Mouse (Mus musculus) kidney, adult 8-10 months (tissue): ENCODE results near the gene Gm20481.
"Not testable (repeated sequence)": the region's sequence is repeated elsewhere in the genome, so short reads cannot be mapped to it uniquely, and the experiment has no call there.

Experiments used
- DNase-seq, 2 experiments: peaks; one replicate each; pipeline ENCODE4 v3.0.0; 2022

Gm20481 gene

DNA sequence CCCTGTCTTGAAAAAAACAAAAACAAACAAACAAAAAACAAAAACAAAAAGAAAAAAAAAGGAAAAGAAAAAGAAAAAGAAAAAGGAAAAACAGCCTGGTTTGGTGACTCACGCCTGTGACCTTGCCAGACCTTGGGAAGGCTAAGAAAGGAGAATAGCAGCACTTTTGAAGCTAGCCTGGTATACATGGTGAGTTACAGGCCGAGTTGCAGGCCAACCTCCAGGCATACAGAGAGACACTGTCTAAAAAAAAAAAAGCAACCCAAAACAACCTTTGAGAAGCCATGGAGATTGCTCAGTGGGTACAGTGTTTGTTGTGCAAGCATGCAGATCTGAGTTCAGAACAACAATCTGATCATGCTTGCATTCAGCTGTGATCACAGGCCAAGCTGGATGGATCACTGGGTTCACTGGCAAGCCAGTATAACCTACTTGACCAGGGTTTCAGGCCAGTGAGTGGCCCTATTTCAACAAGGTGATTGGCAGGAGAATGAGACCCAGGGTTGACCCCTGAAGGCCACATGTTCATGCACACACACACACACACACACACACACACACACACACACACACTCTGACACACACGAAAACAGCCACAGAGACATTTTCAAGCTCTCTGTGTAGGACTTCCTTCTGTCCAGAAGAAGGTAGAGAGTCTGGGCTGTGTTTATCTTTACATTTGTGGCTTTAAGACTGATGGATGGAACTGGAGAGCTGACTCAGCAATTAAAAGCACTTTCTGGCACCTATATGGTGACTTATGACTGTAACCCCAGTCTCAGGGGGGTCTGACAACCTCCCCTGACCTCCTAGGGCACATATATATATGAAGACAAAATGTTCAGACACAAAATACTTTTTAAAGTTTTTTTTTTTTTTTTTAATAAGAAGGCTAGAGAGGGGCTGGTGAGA, 6.1 kb downstream of the Gm20481 start:
- no peak for DNase-seq

DNA sequence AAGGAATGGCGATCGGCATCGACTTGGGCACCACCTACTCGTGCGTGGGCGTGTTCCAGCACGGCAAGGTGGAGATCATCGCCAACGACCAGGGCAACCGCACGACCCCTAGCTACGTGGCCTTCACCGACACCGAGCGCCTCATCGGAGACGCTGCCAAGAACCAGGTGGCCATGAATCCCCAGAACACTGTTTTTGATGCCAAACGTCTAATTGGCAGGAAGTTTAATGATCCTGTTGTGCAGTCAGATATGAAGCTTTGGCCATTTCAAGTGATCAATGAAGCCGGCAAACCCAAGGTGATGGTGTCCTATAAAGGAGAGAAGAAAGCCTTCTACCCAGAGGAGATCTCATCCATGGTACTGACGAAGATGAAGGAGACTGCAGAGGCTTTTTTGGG, 7.3 kb downstream of the Gm20481 start:
- DNase-seq: no peak

DNA sequence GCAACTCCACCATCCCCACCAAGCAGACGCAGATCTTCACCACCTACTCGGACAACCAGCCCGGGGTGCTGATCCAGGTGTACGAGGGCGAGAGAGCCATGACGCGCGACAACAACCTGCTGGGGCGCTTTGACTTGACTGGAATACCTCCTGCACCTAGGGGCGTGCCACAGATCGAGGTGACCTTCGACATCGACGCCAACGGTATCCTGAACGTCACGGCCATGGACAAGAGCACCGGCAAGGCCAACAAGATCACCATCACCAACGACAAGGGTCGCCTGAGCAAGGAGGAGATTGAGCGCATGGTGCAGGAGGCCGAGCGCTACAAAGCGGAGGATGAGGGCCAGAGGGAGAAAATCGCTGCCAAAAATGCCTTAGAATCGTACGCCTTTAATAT, 8.5 kb downstream of the Gm20481 start:
- no peak for DNase-seq

DNA sequence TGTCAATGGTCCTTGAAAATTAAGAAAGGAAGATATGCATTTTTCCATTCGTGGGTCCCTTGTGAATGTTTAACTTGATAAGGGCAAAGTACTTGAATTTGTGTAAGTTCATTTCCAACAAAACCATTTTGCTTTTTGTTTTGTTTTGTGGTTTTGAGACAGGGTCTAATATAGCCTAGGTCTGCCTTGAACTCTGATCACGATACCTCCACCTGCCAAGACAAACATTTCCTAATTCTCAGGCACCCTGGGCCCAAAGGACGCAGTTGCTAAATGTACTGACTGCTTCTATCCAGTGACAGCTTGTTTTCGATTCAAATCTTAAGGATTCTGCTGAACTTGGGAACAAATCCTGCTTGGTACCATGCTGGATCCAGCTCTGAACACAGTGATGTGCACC, 9.9 kb downstream of the Gm20481 start:
- no peak for DNase-seq

DNA sequence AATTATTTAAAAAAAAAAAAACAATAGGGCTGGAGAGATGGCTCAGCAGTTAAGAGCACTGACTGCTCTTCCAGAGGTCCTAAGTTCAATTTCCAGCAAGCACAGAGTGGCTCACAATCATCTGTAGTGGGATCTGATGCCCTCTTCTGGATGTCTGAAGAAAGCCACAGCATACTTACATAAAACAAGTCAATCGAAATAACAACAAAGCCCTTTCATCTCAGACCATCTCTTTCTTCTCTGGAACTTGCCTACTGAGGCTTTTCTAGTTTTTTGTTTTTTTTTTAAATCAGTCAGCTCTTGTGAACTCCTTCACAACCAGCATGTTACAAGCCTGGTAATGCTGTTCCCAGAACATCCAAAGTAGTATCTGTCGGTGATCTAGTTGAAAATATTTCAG, 10.9 kb downstream of the Gm20481 start:
- DNase-seq: peak; percentile 55 to 78

DNA sequence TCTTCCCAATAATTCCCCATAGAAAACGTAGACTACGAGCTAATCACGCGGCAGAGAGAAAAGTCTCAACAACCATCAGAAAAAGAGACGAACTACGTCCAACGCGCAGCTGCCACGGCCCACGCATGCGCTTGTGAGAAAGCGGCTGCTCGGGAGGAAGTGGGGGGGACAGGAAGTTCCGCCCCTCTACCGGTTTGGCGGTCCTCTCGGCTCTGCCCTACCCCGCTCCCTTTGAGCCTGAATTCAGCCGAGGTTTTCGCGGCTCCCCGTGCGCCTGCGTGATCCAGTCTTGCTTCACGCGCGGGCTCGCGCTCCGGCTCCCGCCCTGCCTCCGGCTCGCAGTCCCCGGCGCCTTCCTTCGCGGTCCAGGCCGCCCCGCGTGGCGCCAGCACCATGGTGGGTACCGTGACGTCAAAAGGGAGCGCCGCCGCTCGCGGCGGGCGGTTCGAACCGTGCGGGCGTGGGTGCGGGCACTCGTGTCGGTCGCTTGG, 12.0 kb downstream of the Gm20481 start, which contains the start of gene Lsm2:
Lsm2 (plus strand) TSS at position 173 of the 491 bp plus-strand sequence.
- DNase-seq: peak; percentile 89 to 91

DNA sequence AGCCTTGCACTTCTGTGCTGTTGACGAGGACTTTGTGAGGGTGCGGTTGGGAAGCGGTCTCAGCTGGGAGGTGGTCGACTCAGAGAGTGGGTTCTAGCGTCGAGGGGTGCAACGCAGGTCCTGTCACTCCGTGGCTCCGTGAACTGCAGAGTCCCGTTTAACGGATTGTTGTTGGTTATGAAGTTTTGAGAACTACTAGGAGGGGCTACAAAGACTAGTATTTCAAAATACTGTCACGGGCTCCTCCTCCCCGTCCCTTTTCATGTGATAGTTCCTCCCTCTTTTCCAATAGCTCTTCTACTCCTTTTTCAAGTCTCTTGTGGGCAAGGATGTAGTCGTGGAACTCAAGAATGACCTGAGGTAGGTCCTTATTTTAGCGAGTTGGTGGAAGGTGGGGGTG, 12.6 kb downstream of the Gm20481 start:
- DNase-seq: no peak

DNA sequence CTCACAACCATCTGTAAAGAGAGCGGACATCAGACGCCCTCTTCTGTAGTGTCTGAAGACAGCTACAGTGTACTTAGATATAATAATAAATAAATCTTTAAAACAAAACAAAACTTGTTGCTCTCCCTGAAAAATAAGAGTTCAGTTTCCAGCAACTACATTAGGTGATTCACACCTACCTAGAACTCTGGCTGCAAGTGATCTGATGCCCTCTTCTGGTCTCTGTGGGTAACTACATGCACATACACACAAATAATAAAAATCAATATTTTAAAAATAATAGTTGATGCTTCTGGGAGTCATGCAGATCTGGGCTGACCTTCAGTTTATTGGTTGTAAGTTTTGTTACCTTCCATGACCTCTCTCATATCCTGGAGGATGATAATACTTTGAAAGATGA, 14.5 kb downstream of the Gm20481 start:
- no peak for DNase-seq

DNA sequence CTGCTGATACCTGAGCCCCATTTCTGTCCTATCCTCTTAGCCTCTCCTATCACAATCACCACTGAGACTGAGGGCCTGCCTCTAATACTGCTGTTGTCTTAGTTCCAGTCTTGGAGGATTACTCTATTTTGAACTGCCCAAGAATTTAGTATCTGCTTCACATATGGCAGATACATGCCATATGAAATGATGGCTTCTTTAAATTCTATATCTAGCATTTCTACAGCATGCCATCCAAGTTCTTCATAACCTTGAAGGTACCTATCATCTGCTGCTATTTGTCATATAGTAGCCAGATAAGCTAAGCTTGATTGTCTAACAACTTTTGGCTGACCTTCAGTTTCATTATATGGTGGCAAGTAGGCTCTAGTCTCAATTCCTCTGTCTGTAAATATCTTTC, 25.0 kb downstream of the Gm20481 start:
- DNase-seq: no peak

DNA sequence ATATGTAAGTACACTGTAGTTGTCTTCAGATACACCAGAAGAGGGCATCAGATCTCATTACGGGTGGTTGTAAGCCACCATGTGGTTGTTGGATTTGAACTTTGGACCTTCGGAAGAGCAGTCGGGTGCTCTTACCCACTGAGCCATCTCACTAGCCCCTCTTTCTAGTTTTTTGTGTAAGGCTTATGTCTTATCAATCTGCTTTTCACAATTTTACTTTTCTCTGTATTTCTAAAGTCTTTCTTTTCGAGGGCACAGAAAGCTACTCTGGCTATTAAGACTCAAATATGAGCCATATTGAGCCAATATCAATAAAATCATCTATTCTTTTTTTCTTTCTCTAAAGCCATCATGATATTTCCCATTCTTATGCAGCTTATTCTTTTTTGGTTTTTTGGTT, 25.5 kb downstream of the Gm20481 start:
- DNase-seq: not testable (repeated sequence)

DNA sequence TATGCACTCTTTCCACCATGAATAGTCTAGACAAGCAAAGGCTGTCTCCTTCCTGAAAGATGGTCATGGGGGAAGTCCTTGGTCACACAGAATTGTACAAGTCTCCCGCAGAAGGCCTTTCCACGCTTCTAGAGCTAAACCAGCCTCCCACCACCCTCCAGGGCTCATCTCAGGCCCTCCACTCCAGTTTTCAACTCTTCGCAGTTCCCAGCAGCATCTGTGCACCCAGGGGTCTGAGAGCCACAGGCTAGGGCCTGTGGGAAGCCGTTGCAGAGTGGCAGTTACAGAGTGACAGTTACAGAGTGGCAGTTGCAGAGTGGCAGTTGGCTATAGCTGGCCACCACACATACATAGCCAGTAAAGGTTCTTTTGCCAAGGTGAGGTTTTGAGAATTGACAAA, 26.2 kb downstream of the Gm20481 start:
- not testable (repeated sequence) for DNase-seq

DNA sequence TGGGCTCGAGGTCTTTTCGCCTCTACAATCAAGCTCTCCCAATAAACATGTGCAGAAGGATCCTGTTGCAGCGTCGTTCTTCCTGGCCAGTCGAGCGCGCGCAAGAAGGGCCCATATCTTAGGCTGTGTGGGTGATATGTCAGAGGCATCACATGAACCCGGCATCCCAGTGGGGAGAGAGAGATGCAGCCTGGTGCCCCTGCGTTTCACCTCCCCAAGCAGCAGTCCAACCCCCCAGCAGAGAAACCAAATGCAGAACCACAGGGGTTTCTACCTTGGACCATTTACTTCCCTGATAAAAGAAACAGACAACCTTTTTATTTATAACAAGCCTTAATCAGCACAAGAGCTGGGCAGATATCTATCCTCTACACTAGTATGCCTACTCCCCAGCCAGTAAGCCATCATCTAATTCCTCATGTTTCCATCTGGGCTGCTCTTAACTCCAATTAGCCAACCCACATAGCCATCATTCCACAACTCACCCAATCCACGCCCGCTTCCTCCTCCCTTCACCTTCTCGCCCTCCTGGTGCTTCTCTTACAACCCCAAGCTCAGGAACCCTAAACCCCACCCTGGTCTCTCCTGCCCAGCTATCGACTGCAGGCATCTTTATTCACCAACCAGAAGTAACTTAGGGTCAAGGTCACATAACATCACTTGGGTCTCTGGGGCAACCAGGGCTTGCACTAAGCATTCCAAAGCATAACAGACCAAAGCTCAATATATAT, 26.9 kb downstream of the Gm20481 start:
- no peak for DNase-seq

DNA sequence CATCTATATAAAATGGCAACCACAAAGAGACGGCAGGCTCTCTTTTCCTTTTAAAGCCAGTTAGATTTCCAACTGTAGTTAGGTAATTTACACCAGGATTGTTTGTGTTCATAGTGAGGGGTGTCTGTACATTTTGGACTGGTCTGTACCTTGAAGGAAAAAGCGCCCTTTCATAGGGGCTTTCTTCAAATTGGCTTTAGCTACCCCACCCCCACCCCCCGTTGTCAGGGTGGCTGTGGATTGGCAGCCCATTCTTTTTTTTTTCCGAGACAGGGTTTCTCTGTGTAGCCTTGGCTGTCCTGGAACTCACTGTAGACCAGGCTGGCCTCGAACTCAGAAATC, 27.4 kb downstream of the Gm20481 start:
- DNase-seq: no peak

DNA sequence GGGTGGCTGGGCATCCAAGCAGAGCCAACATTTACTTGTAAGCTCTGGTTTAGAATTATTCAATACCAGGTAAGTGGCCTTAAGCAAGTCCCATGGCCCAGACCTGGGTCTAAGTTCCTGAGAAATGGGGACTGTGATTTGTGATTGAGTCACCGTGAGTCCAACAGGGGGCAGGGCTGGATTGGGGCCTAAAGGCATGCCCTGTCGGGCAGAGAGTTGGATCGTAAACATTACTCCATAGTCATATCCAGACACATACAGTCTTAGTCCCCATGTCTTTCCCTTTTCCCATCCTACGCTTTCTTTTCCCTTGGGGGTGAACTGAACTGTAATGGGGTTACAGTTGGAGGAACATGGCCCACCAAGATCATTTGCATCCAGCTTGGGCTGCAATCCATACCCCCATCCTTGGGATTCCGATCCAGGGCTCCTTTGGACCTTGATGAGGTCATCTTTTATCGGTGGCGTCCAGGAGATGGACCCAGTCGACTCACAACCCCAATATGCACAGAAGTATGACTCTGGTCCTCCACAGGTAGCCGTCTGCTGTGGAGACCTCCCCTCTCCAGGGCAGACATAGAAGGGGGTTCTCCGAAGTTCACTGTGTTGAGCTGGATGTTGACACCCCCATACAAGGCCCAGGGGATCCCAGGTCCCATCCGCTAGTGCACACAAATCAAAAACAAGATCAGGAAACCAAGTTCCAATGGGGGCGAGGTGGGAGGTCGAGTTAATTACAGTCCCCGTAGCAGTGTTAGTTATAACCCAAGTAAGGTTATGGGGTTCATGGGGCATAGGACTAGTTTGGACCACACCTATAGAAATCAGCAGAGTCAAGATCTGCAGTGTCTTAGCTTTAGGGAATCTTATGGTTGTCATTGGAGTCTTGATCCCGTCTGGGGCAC, 29.1 kb downstream of the Gm20481 start:
- DNase-seq: no peak

DNA sequence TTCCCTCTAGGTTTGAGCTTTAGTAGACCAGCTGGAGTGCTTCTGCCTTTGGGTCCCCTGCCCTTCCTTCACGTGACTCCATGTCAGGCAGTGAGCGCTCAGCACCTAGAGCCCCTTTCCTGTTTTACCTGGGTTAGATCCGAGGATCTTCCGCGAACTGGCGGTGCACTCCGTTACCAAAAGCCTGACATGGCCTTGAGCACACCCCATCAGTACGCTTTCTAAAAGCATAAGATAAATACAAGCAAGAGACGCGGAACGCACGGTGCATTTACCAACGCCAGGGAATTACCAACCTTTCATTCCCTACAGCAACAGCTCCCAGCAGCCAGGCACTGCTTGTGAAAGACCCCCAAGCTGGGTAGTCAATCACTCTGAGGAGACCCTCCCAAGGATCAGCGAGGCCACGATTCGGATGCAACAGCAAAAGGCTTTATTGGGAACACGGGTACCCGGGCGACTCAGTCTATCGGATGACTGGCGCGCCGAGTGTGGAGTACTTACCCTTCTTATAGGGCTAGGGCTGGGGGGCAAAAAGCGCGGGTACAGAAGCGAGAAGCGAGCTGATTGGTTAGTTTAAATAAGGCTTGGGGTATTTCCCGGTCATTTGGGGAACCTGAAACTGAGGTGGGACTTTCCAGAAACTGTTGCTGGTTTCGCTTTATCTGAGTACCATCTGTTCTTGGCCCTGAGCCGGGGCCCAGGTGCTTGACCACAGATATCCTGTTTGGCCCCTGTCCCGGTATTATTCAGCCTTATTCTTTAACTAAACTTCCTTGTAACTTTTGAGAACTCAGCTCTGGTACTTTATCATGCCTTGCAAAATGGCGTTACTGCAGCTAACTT, 30.4 kb downstream of the Gm20481 start:
- DNase-seq: not testable (repeated sequence)

DNA sequence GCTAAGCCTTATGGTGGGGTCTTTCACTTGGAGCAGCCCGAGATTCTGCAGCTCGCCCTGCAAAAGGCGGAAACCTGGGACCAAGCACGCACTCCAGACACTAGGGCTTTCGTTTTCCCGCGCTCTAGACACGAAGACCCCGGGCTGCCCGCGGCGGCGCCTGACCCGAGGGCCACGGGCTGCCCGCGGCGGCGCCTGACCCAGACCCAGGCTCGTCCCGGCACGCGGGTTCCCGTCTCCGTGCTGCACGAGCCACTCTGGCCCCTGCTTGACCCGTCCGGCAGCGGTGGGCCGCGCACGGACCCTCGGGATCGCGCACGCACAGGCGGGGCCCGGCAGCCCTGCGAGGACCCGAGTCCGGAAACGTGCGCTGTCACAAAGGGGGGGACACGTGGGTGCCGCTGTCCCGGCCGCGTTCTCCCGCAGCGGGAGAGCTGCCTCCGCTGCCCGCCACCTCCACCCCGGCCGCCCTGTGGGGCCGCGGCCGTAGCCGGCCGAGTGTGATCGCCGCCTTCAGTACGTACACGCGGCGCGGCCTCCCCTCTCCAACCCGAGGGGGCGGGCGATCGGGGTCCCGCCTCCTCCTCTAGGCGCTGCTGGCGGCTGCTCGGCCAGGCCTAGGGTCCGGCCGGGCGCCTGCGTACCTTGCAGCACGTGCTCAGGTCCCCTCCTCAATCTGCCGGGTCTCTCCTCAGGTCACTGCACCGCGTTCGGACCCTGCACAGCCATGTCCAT, 31.2 kb downstream of the Gm20481 start, which contains the start of gene Vars:
Vars (plus strand) TSS at position 271 of the 735 bp plus-strand sequence.
- DNase-seq: peak; percentile 76 to 82

DNA sequence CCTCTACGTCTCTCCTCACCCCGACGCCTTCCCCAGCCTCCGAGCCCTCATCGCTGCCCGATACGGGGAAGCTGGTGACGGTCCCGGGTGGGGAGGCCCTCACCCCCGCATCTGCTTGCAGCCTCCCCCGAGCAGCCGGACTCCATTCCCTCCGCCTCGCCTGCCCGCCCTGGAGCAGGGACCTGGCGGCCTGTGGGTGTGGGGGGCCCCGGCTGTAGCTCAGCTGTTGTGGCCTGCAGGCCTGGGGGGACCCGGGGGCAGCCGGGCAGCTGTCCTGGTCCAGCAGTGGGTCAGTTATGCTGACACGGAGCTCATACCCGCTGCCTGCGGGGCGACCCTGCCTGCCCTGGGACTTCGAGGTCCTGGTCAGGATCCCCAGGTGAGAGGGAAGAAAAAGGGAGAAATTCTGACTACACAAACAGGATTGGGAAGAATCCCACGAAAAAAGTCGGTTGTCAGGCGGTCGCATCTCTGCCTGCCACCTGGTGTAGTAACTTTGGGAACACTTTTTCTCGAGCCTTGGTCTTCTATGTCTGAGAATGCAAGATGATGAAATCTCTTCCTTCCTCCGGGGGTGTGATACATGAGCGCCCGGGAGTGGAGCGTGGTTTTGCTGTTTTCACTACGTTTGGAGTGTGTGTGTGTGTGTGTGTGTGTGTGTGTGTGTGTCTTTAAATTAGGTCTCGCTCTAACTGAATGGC, 31.9 kb downstream of the Gm20481 start:
- no peak for DNase-seq

DNA sequence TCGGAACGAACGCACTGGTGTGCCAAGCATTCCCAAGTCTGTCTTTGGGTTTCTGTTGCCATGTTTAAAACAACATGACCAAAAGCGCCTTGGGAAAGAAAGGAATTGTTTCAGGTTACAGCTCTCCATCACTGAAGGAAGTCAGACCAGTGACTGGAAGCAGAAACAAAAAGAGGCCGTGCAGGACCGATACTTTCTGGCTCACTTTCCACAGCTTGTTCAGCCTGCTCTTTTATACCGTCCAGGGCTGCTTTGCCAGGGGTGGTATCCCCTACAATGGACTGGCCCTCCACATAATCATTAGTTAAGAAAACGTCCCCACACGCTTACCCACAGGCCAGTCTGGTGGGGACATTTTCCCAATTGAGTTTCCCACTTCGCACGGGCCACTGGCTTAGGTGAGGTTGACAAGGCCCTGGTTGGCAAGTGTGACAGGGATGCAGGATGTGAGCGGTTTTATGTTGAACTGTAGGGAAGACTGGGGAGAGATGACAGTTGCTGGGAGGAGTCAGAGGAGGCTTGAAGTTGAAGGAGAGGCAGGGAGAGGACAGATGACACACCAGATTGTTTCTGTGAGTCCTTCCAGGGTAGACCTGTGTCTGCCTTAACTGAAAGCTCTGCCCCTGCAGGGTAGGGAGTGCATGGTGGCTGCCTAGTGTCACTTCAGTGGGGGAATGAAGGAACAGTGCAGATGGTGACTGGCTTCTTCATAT, 32.6 kb downstream of the Gm20481 start:
- no peak for DNase-seq

DNA sequence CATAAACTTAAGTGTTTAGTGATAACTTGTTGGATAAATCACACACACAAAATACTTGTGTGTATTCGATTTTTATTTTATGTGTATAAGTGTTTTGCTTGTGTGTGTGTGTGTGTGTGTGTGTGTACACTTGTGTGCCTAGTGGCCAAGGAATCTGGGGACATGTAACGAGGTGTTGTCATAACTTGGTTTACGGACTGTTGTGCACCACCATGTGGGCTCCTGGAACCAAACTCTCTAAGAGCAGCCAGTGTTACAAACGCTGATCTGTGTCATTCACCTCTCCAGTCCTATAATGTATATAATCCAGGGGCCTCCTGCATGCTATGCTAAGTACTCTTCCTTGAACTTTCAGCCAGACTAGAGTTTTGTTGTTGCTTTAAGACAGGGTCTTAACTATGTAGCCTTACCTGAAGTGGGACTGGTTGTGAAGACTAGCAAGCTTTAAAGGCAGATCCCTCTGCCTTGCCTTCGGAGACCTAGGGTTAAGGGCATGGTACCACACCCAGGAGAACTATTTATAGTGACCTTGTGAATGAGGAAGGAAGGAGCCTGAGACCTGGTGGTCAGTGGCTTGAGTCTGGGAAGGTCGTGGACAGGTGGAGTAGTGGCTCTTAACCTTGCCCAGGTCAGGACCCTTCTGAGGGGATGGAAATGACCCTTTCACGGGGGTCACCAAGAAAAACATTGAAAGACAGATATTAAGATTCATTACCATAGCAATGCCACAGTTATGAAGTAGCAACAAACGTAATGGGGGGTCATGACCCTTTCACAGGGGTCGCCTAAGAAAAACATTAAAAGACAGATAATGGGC, 33.5 kb downstream of the Gm20481 start:
- DNase-seq: no peak
